Mouse (Mus musculus): ENCODE results near the gene Cnot10.

DNA sequence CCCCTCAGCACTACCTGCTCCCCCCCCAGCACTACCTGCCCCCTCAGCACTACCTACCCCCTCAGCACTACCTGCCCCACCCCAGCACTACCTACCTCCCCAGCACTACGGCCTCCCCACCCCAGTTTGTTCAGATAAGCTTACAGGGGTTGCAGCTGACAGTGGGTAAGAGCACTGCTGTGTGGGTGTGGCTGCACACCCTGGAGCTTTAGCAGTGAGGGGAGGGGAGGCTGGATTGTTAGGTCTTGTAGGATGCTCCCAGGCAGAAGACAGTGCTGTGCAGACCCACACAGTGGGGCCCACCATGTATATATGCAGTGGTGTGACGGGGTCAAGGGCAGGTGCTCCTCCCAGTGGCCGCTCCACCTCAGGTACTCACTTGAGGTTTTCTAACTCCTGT is 29.7 kb downstream of the Cnot10 start:
- TF ChIP-seq NRF1 (IDR thresholded peaks at IDR 0.05; ENCODE audit: low read depth, low read length), result no peak
- TF ChIP-seq EP300 (IDR thresholded peaks at IDR 0.05; ENCODE audit: low read length), result no peak
- TF ChIP-seq MAFK (IDR thresholded peaks at IDR 0.05; ENCODE audit: insufficient replicate concordance, low read length), result no peak
- TF ChIP-seq CTCF (conservative IDR thresholded peaks at IDR 0.05 in 1 of 2, IDR thresholded peaks at IDR 0.05 in 1 of 2; ENCODE audit: low read depth in 2 of 2, low read length in 2 of 2), result no peak
- no peak for TF ChIP-seq ZKSCAN1 (IDR thresholded peaks at IDR 0.05; ENCODE audit: borderline replicate concordance, low read depth, low read length)
- TF ChIP-seq MEF2A (IDR thresholded peaks at IDR 0.05; ENCODE audit: borderline replicate concordance, low read depth, low read length), result no peak

All from CH12.LX (cell line).